Mouse (Mus musculus) adrenal gland, postnatal 36 days (tissue): ENCODE measurements around the gene Pnlip. TPM values are rescaled to one million over a fixed set of nuclear protein-coding genes. Genes with fewer than 3 reads are reported as not detected.

ENCODE experiments used
- DNase-seq, 2 experiments: peaks; one replicate each; pipeline ENCODE4 v3.0.0; 2021; ENCODE audit warnings: mixed read lengths in 1 of 2
- total RNA-seq, 2 experiments: library from RNA; stranded (reverse); gene quantifications; 2 replicates each; pipeline ENCODE4 v1.2.3; 2021

Gene Pnlip
- total RNA-seq, 2 experiments from 2014 or later, result 0.20 TPM; not detected in 1

- DNase-seq, result no peak
Observed at GRCm38 (mm10) chr19:58726551-58726950, 74.3 kb downstream of the Pnlip start.

- no peak for DNase-seq
Observed at GRCm38 (mm10) chr19:58727756-58728155, 75.5 kb downstream of the Pnlip start.

- no peak for DNase-seq
Observed at GRCm38 (mm10) chr19:58728445-58729031, 76.2 kb downstream of the Pnlip start, which contains the start of gene Pnliprp1. Pnliprp1 (plus strand) TSS chr19:58728887.

Other genes starting within 250 kb of the Pnlip start
- 1 to 10 TPM in 1 of 2 experiments, under 1 TPM in 1; 0.76 to 1.5 TPM for gene Gfra1, start 196.6 kb upstream of the Pnlip start, total RNA-seq
- not detected for gene Ccdc172, start 140.5 kb upstream of the Pnlip start, total RNA-seq
- not detected for gene Pnliprp1, start 76.4 kb downstream of the Pnlip start, total RNA-seq
- not detected for gene Pnliprp2, start 107.2 kb downstream of the Pnlip start, total RNA-seq
- not detected for gene 1700019N19Rik, start 142.0 kb downstream of the Pnlip start, total RNA-seq